Mouse (Mus musculus) stomach, embryonic 14.5 days (tissue): ENCODE measurements around the gene Cdk10. TPM values are rescaled to one million over a fixed set of nuclear protein-coding genes. Genes with fewer than 3 reads are reported as not detected.
"Not testable (repeated sequence)": the region's sequence is repeated elsewhere in the genome, so short reads cannot be mapped to it uniquely, and the experiment has no call there.

ENCODE experiments used
- ATAC-seq: fragments of 200-750 bp; cut with Nextera tagmentation; 2 replicates; pipeline ENCODE4 v1.8.0; 2017; ENCODE audit warnings: low read depth, moderate TSS enrichment; ENCODE audit not compliant: insufficient number of reproducible peaks, insufficient read depth, low FRiP score
- H3K27ac ChIP-seq: fragments of 300-500 bp; sonication (generic); 2 replicates; pipeline ENCODE4 v1.5.1; 2014; ENCODE audit warnings: mild to moderate bottlenecking, low read length, moderate library complexity, mixed read lengths
- H3K27me3 ChIP-seq: fragments of 300-500 bp; sonication (generic); 2 replicates; pipeline ENCODE4 v1.6.1; 2014; ENCODE audit warnings: low read length, control low read depth, mixed read lengths; ENCODE audit not compliant: control insufficient read depth, insufficient read depth
- H3K36me3 ChIP-seq: fragments of 300-500 bp; sonication (generic); 2 replicates; pipeline ENCODE4 v1.6.1; 2014; ENCODE audit warnings: mild to moderate bottlenecking, control low read depth, low read length, moderate library complexity, mixed read lengths; ENCODE audit not compliant: control insufficient read depth, insufficient read depth
- H3K4me1 ChIP-seq: fragments of 300-500 bp; sonication (generic); 2 replicates; pipeline ENCODE4 v1.6.1; 2014; ENCODE audit warnings: low read length, control low read depth, mixed read lengths; ENCODE audit not compliant: control insufficient read depth, insufficient read depth
- H3K4me2 ChIP-seq: fragments of 300-500 bp; sonication (generic); replicated peaks from 2 replicates; pipeline ENCODE4 v1.6.1; 2014; ENCODE audit warnings: low read depth, low read length, control low read depth
- H3K4me3 ChIP-seq: fragments of 300-500 bp; sonication (generic); 2 replicates; pipeline ENCODE4 v1.5.1; 2014; ENCODE audit warnings: low read depth, low read length, control low read depth
- H3K9ac ChIP-seq: fragments of 300-500 bp; sonication (generic); replicated peaks from 2 replicates; pipeline ENCODE4 v1.6.1; 2014; ENCODE audit warnings: low read depth, mild to moderate bottlenecking, control low read depth, low read length, moderate library complexity, mixed read lengths
- H3K9me3 ChIP-seq: fragments of 300-500 bp; sonication (generic); 2 replicates; pipeline ENCODE4 v1.6.1; 2016; ENCODE audit warnings: low read depth, low read length, control low read depth; ENCODE audit not compliant: control insufficient read depth
- WGBS: fragments of 180-500 bp; shearing (Covaris S2); extraction: QIAGEN DNeasy Blood & Tissue Kit; methylation state at CpG from one replicate; pipeline ENCODE4 v1.1.7; 2014; 5-methylcytosine and 5-hydroxymethylcytosine counted together
- polyA plus RNA-seq: library from polyadenylated mRNA; unstranded; fragments of >200 nt; fragmentation: Nextera tagmentation; extraction: Ambion mirVana; gene quantifications from 2 replicates; pipeline ENCODE4 v1.2.1, GENCODE M21; 2014

Cdk10 gene
- polyA plus RNA-seq, 1 experiment from 2014 or later = 37.5 TPM

- H3K4me1 ChIP-seq, H3K4me2 ChIP-seq, H3K9ac ChIP-seq, ATAC-seq, H3K36me3 ChIP-seq, H3K27ac ChIP-seq, H3K27me3 ChIP-seq, H3K9me3 ChIP-seq, H3K4me3 ChIP-seq: not testable (repeated sequence)
- WGBS = 73% methylated on average over 5 of the region's 5 CpGs
Measured at GRCm38 (mm10) chr8:123197016-123197415, 27.6 kb upstream of the Cdk10 start.

GRCm38 (mm10) chr8:123199864-123200263 lies 24.8 kb upstream of the Cdk10 start:
- no peak for ATAC-seq
- no peaks in the 10 kb centered on the region for H3K4me1 ChIP-seq
- H3K4me2 ChIP-seq = no peak overlapping the region
- H3K27me3 ChIP-seq = no peaks in the 10 kb centered on the region
- H3K4me3 ChIP-seq = no peak overlapping the region
- H3K9ac ChIP-seq = no peak overlapping the region
- H3K9me3 ChIP-seq = no peaks in the 10 kb centered on the region
- H3K36me3 ChIP-seq = no peaks in the 10 kb centered on the region
- 51% methylated on average over 14 of the region's 14 CpGs for WGBS
- no peak overlapping the region for H3K27ac ChIP-seq

DNA sequence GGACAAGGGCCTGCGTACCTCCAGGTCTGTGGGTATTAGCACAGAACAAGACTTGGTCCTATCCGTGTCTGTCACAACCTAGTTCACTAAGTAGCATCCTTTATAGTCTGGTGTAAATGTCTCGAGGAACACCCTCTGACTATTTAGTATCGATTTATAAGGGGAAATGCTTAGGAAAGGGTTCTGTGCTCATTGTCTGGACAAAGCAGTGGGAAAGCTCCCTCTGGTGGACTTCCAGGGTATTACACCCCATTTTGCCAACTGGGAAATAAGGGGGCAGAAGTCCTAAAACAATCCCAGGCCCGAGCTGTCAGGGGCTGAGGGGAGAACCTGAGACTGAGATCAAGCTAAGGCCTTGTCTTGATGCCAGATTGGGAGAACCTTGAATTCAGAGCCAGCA lies 22.4 kb upstream of the Cdk10 start:
- no peak overlapping the region for H3K9ac ChIP-seq
- WGBS = 24% methylated on average over 5 of the region's 5 CpGs
- H3K4me2 ChIP-seq = no peak overlapping the region
- H3K27me3 ChIP-seq = no peaks in the 10 kb centered on the region
- H3K4me1 ChIP-seq = no peaks in the 10 kb centered on the region
- no peaks in the 10 kb centered on the region for H3K9me3 ChIP-seq
- no peak overlapping the region for H3K4me3 ChIP-seq
- H3K36me3 ChIP-seq = peaks cover 12% of the 10 kb centered on the region
- no peak overlapping the region for H3K27ac ChIP-seq
- no peak for ATAC-seq

DNA sequence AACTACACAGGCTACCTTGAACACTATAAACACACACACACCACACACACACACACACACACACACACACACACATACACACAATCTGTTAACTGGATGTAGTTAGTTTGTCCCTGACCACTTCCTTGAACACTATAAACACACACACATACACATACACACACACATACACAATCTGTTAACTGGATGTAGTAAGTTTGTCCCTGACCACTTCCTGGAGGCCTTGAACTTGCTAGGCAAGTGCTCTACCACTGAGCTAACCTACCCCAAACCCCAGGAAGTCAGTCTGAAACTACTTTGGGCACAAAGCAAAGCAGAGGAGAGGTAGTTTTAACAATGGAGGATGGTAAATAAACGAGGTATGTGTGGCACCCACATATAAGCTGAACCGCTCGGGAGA lies 21.1 kb upstream of the Cdk10 start:
- no peak overlapping the region for H3K4me3 ChIP-seq
- H3K27me3 ChIP-seq = no peaks in the 10 kb centered on the region
- no peaks in the 10 kb centered on the region for H3K9me3 ChIP-seq
- no peak overlapping the region for H3K27ac ChIP-seq
- no peaks in the 10 kb centered on the region for H3K4me1 ChIP-seq
- H3K4me2 ChIP-seq = no peak overlapping the region
- no peak overlapping the region for H3K9ac ChIP-seq
- H3K36me3 ChIP-seq = peaks cover 24% of the 10 kb centered on the region
- ATAC-seq = no peak
- 79% methylated on average over 3 of the region's 3 CpGs for WGBS

DNA sequence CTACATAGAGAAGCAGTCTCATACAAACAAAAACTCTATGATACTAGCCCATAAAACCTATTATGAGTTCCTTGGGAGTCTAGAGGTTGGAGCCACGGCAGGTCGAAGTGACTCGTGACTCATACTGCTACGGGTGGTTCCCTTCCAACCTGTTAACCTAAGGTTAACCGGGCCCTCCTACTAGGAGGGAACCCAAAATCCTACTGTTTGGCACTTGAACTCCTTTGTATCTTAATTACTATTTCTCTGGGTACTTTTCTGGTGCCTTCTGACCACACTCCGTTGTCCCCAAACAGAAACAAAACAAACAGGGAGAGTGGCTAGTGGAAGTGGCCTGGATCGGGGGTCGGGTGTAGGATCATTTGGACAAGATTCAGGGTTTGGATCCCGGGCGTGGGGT lies 12.8 kb upstream of the Cdk10 start:
- Histone ChIP-seq H3K4me3 (peak overlapping the region; percentile 96), H3K4me1 (peaks cover 10% of the 10 kb centered on the region), H3K9ac (peak overlapping the region; percentile 95), H3K36me3 (peaks cover 20% of the 10 kb centered on the region), H3K9me3 (no peaks in the 10 kb centered on the region), H3K27me3 (no peaks in the 10 kb centered on the region), H3K27ac (peak overlapping the region; percentile 39; the same call in 1 of the 2 replicates), H3K4me2 (peak overlapping the region; percentile 89)
- no peak for ATAC-seq
- 41% methylated on average over 10 of the region's 10 CpGs for WGBS

- Histone ChIP-seq H3K9me3 (no peaks in the 10 kb centered on the region), H3K27me3 (no peaks in the 10 kb centered on the region), H3K4me2 (peak within 1 kb of the TSS; percentile 89), H3K9ac (peak within 1 kb of the TSS; percentile 95), H3K4me3 (peak within 1 kb of the TSS; percentile 96), H3K4me1 (peaks cover 10% of the 10 kb centered on the region), H3K36me3 (peaks cover 16% of the 10 kb centered on the region), H3K27ac (peak within 1 kb of the TSS; percentile 39; the same call in 1 of the 2 replicates)
- whole genome bisulfite sequencing = under 1% methylated on average over 71 of the region's 76 CpGs
- peak; percentile 95 for ATAC-seq
Measured at GRCm38 (mm10) chr8:123212321-123213117, 12.1 kb upstream of the Cdk10 start, which contains the start of the genes Chmp1a and Spata33. Chmp1a (minus strand) TSS chr8:123212763. Spata33 (plus strand) TSS chr8:123212832.

- Histone ChIP-seq H3K27me3 (no peaks in the 10 kb centered on the region), H3K4me2 (peak overlapping the region; percentile 57), H3K4me3 (peak overlapping the region; percentile 96), H3K9me3 (no peaks in the 10 kb centered on the region), H3K36me3 (peaks cover 8% of the 10 kb centered on the region), H3K9ac (peak overlapping the region; percentile 22), H3K4me1 (peaks cover 10% of the 10 kb centered on the region), H3K27ac (no peak overlapping the region)
- WGBS = 14% methylated on average over 22 of the region's 22 CpGs
- no peak; the same call in 1 of the 2 replicates for ATAC-seq
Measured at GRCm38 (mm10) chr8:123213118-123213772, 11.4 kb upstream of the Cdk10 start.

DNA sequence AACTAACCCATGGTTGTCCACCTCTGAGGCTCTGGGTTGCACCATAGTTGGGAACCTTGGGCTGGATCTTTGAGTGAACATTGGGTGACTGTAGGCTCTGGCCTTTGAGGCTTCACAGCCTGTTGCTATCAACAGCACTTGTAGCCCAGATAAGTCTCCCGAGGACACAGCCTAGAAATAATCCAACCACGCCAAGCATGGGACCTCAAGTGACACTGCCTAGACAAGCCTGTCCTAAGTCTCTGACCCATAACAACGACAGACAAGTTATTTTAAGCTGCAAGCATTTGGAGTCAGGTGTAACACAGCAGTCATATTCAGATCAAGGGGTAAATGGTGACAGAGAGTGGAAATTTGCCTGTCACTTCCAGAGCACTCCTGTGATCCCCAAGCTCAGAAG lies 9.2 kb upstream of the Cdk10 start:
- 81% methylated on average over 3 of the region's 3 CpGs for WGBS
- Histone ChIP-seq H3K9me3 (no peaks in the 10 kb centered on the region), H3K27me3 (no peaks in the 10 kb centered on the region), H3K9ac (no peak overlapping the region), H3K4me2 (no peak overlapping the region), H3K4me1 (peaks cover 10% of the 10 kb centered on the region), H3K27ac (no peak overlapping the region), H3K36me3 (no peaks in the 10 kb centered on the region), H3K4me3 (no peak overlapping the region)
- ATAC-seq = no peak
